Mouse (Mus musculus) frontal cortex, postnatal 10 days (tissue): ENCODE measurements around the gene Pax3.

Experiments used
- DNase-seq, 2 experiments: peaks; one replicate each; pipeline ENCODE4 v3.0.0; 2022; ENCODE audit warnings: low spot score in 2 of 2, mixed read lengths in 1 of 2

Pax3 gene

DNA sequence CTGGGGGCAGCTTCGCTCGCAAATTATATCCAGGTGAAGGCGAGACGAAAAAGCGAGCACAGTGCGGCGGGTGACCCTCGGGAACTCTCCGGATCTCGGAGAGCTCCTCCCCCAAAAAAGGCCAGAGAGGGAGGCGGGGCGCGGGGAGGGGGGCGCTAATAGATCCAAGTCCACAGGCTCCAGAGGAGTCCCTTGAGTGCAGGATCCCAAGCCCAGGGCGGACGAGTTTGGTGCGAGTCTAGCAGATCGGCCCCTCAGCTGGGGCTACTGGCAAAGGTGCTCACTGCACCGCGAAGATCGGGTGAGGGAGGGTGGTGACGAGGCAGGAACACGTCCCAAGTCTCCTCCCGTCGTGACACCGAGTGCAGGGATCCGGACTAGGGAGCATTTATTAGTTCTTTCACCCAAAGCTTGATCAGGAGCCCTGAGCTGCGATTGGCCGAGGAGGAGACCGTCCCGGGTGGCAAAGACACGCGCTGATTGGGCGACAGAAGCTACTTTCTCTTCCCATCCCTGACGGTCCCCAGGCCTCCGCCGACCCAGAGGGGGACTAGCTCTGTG, at the start of gene Pax3:
Pax3 (minus strand) TSS at position 384 of the 561 bp plus-strand sequence.
- DNase-seq = no peak

DNA sequence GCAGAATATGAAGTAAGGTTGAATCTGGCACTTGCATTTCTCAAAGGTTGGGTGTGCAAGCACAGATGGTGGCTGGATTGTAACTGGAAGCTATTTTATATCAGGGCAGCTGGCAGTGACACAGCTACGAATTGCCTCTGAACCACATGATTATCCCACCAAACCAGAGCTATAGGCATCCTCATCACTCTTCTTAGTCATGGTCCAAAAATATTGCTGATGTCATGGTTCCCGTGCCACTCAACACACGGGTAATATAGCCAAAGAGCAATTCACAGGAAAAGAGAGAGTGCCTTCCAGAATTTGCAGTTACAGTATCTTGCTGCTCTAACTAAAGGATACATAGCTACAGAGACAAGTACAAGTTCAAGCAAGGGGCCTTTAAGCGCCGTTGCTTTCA, 37.4 kb upstream of the Pax3 start:
- DNase-seq = no peak

DNA sequence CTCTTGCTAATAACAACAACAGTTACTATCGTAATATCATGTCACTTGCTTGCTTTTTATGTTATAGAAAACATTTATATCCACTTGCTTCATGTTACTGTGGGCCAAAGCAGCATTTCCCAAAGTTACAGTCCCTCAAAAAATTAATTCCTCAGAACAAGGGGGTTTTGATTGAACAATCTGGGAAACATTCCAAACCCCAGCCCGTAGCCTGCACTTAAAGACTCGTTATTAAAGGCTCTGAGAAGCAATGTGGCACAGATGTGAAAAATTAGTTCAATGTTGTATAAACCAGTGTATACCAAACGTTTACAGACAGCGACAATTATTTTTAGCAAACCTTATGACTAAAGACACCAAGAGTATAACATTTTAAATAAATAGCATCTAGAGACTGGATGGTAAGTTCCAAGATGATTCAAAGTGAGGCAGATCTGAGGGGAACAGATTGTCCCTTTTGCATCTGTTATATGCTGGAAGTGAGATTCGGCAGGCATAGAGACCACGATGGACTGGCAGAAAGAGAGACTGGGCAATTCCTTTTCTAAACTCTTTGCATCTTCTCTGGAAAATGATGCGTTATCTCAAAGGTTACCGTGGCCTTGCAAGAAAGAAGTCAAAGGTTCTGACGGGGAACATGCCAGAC, 35.1 kb upstream of the Pax3 start:
- DNase-seq = no peak

DNA sequence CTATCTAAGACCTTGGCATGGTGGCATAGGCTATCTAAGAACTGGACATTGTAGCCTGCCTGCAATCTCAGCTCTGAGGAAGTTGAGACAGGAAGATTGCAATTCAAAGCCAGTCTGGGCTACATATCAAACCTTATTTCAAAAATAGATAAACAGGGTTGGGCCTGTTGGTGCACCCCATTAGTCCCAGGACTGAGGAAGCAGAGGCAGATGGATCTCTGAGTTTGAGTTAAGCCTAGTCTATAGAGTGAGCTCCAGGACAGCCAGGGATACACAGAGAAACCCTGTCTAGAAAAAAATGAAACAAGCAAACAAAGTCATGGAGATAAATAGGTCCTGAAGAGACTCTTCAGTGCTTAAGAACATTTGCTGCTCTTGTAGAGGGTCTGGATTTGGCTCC, 32.9 kb upstream of the Pax3 start:
- DNase-seq = no peak

DNA sequence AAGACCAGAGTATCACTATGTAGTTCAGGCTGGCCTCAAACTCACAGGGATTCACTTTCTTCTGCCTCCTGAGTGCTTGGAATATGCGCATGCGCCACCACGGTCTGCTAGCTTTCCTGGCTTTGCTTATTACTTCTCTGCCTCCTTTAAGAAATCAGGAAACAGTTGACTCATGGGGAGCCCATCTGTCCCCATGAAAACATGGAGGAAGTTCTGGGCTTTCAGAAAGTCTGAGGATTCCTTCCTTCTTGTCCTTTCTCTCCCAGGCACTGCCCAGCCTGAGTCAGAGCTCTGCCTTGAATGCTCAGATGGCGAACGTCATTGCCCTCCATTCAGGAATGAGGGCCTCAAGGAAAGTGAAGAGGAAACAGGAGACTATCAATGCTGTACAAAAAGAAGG, 31.8 kb upstream of the Pax3 start:
- DNase-seq = no peak

DNA sequence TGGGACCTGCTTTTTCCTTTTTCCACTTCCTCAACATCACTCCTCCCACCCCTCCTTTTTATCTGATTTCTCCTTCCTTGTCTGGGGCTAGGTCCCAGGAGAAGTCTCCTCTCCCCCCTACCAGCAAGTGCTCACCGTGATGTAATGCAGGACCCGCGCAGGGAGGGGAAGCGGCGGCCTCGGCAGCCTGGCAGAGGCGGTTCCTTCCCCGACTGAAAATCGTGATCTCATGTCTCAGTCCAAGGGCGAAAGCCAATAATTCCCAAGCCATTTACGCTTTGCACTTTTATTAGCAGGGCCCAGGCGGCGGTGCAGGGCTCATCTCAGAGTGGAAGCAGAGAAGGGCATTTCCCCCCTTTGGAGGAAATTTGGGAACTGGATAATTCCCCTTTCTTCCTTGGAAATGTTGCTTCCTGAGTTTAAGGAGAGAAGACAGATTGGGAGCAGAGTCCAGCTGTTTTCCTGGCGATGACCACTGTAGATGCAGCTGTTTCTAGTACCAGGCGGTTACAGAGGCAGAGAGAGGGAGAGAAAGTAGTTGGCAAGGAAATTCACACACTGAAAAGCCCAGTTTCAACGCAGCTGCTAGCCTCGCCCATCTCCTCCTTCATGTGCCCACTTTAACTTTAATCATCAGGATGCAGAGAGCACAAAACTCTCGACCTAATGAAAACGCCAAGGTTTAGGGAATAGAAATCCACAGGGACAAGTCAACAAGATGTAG, 21.3 kb upstream of the Pax3 start:
- DNase-seq = no peak

DNA sequence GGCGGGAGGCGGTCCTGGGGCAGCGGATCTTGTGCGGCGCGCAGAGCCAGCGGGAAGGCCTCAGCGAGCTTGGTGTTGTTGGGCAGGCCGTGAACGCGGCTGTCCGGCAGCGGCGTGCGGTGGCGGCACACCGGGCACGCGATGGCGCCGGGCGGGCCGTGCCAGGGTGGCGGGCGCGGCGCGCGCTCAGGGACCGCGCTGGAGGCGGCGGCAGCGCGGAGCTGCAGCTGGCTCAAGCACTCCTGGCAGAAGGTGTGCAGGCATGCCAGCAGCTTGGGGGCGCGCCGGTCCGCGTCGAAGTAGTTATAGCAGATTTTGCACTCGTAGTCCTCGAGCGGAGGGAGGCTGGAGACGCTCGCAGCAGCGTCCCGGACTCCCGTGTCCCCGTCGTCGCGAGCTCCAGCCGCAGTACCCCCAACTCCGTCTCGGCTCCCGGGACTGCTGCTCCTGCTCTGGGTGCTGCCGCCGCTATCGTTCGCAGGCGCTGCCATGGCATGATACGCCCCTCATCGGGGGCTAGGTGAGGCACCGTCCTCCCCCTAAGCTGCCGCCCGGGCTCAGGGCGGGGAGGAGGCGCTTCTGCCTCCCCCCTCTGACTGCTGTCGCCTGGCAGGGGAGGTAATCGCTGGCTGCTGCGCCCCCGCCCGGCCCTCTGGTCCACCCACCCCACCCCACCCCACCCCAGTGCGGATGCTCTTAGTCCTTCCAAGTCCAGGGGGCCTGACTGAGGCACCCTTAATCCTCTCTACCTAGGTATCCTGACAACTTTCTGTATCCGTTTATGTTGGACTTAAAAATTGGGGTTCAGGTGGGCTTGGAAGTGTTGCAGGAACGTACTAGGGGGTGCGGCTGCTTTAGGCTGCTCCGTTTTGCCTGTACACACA, 20.5 kb upstream of the Pax3 start:
- DNase-seq = no peak

DNA sequence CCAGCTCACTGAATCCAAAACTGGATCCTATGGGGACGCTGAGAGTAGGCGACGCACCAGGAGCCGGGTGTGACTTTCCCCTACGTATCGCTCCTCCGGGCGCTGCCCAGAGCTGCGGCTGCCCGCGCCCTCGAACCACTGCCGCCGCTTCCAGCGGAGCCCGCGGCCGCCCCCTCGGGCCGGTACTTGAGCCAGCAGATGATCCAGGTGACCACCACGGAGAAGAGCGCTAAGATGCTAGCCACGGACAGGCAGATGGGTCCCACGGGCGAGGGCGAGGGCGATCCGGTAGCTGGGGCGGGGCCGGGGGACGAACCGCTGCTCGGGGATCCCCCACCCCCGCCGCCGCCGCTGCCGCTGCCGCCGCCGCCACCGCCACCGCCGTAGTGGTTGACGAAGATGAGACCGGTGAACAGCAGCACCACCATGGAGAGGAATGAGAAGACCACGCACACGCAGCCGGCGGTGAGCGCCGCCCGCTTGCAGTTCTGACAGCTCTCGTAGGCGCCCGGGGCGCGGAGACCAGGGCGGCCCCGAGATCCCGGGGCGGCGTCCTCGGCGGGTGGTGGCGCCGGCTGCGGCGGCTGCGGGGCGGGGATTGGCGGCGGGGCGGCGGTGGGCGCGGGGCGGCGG, 19.7 kb upstream of the Pax3 start:
- no peak for DNase-seq

DNA sequence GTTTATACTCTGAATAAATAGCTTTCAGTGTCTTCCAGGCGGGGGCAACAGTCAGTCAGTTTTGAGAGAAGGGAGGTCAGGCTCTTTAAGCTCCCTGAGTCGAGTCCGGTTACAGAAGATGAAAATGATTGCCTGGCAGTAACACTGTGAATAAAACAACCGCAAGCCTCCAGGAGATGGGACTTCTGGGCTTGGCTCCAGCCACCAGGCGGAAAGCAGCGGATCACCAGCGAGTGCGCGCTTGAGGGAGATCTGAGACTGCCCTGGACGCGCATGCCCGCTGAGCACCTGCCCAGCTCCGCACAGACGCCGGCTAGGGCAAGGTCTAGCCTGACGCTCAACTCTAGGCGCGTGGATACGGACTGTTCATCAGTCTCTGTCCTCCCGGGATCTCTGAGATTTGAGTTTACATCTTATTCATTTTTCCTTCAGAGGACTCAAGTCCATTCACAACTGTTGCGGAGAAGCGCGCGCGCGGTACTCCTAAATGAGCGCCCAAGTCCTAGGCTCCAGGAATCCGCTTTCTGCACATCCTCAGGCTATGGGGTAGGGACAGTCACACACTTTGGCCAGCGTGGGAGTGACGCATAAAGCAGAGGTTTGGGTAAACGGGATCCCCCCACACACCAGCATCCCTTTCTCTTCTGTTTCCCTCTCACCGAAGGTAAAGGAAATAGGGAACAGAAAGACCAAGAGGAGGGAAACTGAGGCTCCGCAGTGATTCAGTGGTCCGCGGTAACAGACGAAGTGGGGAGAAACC, 19.0 kb upstream of the Pax3 start:
- DNase-seq = no peak

DNA sequence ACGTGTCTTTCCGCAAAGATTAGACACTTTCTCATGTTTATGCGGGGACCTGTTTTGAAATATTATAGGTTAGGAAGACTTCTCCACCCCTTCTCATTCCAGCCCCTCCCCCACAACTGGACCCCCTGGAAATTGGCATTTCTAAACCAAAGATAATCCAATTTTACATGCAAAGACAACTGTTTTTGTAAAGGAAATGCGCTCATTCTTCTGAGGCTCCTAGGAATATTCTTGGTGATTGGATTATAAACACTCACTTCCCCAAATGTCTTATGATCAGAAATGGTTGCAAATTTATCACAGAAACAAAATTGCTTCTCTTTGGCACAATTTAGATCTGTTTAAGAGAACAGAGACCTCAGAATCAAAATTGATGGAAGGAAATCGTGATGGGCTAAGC, 14.1 kb upstream of the Pax3 start:
- DNase-seq = no peak

DNA sequence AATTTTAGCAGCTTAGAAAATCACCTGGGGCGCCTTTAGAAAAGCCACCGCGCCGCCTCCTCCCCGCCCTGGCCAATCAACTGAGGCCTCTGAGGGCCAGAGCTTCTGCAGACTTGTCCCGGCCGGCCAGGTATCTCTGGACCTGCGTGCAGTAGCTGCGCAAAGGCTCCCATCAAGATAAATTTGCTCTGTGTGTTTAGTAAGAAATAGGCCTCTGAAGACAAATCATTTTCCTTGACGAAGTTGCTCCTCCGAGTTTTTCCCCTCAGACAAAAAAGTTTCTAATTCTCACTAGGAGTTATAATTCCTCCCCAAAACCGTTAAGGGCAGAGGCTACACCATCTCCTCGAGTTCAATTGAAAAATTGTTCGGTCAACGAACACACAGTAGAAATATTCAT, 13.6 kb upstream of the Pax3 start:
- no peak for DNase-seq

DNA sequence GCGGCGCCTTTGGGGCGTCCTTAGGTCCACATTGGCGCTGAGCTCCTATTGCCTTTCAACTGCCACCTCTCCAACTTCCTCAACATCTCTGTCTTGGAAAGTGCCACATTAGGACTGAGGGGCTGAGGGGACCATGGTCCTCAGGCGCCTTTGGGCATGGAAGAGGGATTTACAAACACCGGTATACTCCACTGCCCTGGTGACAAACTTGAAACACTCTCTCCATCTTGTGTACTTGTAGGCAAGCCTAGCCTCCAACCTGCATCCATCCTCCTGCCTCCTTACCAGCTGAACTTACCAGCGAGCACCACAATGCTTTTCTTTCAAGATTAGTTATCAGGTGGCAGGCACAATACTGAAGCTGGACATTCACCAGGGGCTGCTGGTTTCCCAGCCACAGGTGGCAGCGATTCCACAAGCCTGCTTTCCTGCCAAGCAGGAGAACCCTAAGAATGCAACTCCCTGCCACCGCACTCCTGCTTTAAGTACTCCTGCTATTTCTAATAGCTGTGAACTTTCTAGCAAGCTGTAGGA, 11.4 kb upstream of the Pax3 start:
- no peak for DNase-seq

DNA sequence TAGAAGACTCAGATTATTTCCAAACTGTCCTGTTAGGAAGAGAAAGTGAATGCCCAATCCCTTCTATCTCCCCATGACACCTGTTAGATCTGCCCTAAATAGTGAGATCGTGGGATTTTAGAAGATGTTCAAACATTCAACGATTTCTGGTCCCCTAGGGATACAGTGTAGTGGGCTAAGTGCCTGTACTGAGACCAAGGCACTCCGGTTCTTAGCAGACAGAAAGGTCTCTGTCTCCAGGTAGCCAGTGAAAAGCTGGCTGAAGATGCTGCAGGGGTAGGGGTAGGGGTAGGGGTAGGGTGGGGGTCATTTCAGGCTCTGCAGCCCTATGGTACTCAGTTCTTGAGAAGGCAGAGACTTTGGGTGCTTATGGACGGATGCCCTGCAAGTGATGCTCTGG, 7.4 kb upstream of the Pax3 start:
- DNase-seq = no peak

DNA sequence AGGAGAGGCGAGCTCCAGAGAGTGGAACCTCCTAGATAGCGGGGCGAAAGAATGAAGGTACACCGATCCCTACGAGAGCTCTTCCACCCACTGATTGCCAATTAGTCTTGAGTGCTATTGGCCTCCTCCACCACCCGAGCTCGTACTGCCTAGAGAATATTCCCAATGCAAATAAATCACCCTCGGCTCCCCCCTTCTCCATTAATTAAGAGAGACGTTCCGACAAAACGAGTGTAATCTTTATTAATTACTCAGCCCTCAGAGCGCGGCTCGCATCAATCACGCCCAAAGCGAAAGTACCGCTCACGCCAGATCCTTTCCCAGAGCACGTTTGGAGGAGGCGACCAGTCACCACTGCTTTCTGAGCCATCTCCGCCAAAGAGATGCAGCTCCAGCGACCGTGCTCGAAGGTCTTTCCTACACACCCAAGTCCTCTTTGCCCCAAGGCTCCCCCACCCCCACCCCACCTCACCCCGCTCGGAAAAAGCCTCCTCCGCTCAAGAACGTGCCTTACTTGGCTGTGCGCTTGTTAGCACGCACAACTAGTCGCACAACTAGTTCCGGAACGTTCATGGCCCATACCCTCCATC, 6.8 kb upstream of the Pax3 start:
- no peak for DNase-seq

DNA sequence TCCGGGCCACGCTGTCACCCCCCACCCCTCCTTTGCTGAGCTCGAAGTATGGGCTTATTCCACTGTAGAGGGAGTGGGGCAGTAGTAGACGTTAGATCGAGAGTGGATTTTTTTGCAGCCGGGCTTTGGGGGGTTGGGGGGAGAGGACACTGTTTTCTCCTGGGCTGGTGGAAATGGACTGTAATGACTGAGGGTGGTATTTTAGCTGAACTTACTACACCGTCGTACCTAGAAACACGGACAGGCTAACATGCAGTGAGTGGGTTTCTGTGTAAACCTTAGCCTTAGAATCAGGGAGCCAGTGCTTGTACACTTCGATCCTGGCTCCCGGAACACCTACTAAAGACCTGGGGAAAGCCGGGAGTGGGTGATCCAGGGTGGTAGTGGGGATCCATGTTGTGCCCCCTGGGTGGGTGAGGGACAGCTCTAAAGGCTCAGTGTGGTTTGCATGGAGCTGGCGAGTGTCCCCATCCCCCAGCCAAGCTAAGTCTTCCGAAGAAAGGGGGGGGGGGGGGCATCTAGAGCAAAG, 6.2 kb upstream of the Pax3 start:
- DNase-seq = no peak

DNA sequence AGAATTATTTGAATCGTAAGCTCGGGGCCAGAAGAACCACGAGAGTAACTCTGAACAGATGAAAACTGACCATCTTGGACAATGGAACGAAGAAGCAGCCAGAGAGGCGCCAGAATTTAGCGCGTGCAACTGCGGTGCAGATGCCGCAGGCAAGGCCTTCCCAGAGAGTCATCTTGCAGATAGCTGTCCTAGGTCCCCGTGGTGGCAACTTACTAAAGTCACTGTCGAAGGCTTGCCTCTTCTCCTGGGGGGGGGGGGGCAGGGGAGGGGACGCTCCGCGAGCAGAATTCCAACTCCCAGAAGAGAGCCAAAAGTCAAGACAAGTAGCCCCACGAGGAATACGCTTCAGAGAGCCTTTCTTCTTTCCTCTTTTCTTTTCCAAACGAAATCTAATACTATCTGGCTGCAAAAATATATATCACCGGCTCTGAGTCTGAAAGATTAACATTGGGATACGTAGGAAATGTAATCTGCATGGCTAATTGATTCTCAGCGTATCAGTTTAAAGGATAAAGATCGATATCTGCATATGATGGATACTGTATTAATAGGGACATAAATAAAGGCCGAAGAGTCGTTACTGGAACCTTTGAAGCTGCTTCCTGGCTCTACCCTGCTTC, 5.6 kb upstream of the Pax3 start:
- no peak for DNase-seq

DNA sequence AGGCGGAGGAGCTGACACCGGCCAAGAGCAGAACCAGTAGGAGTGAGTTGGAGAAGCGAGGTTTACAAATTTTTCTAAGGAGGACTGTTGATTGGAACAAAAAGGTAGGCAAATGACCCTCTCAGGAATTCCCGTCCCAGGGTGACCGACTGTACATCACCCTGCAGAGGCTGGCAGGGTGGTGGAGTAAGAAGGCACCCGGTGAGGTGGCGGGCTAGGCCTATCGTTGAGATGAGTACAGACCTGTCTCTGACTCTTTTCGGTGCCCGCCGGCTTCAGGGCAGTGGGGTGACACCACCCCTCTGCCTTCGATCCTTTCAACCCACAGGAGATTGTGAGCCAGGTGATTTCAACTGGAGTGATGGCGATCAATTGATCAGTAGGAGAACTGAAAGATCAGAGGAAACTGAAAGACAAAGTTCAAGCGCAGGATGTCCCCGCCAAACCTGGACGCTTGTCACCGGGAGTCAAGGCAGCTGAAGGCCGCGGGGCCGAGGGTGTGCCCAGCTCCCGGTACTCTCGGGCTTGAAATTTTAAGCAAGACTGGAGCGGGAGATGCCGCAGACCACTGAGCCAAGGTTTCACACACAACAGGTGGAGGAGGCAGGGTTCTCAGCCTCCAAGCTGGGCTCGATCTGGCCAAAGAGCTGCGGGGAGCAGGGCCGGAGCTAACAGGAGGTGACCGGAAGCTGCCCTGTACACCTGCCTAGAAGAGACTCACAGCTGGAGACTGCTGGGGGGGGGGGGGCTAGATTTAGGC, 4.5 kb upstream of the Pax3 start:
- DNase-seq = no peak

DNA sequence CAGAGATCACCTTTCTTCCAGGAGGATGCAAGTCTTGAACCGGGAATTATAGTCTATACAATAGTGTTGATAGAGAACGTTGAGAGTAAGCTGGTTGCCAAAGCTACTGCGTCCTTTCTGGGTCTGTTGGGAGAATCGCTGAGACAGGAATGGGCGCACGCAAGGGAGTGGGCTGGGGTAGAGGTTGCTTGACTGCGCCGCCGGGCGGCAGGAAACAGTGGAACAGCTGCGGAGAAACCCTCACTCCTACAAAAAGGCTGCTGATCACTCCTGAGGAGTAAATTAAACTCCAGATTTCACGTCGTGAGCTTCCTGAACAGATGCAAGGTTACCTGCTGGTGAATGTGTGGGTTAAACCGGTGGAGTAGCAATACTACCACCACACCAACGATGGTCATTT, 3.3 kb upstream of the Pax3 start:
- DNase-seq = no peak

DNA sequence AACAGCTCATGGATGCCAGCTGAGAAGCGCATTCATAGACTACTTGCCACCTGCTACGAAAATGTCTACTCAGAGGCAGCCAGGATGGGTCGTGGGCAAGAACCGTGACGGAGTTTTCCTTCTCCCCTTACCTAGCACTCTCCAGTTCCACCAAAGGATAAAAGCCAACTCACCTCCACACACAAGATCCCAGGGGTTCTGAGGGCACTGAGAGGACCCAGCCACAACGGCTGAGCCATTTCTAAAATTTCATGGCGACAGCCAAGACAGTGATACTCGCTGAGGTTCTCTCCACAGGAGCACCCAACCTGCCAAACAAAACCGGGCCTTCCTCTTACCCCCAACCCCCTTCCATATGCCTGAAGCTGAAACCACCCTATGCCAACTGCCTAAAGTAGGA, 2.3 kb upstream of the Pax3 start:
- no peak for DNase-seq
